Mouse (Mus musculus) spleen, postnatal 0 days (tissue): ENCODE measurements around the gene Exosc1. TPM values are rescaled to one million over a fixed set of nuclear protein-coding genes. Genes with fewer than 3 reads are reported as not detected.

Experiments
- polyA plus RNA-seq: library from polyadenylated mRNA; unstranded; fragments of >200 nt; fragmentation: Nextera tagmentation; extraction: Ambion mirVana; gene quantifications from 2 replicates; pipeline ENCODE4 v1.2.1, GENCODE M21; 2015

Gene Exosc1
- polyA plus RNA-seq: 65.5 and 67.9 TPM in 2 replicates

DNA sequence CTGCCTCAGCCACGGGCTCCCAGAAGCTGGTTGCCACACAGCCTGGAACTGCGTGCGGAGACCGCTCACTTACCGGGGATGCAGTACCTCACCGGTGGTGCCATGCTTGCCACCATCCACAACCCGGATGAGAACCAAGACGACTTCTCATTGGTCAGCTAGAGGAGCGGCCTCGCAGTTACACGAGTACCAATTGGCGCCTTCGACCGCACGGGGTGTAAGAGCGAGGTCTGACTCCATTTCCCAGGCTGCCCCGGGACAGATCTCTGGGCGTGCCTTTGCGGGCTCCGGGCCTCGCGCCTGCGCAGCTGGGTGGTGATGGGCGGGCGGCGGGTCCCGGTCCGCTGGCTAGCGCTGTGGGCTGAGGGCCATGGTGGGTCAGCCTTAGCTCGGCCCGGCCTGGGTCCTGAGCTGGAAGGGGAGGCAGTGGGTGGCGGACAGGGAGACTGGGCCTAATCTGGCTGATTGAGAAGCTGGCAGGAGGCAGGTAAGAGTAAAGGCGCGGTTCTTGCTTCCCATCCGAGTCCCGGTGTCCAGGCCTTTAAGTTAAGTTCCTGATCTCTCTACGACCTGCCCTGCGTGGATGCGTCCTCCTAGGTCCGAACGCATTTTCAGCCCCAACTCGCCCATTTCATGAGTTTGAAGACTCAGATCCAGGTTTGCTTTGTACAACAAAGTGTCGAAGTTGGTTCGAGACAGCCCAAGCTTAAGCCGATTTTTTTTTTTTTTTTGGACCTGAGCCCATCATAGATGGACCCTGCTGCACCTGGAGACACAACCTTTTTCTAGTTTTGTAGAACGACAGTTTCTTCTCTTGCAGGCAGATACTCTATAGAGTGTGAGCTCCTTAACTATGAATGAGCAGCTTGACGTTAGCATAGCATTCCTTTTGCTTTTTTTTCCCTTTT lies at the start of gene Exosc1, which contains the start of gene Zdhhc16:
Gene Exosc1 (minus strand): TSS at position 245 of the 908 bp plus-strand sequence.
Gene Zdhhc16 (plus strand): TSS at position 302 of the 908 bp plus-strand sequence.

DNA sequence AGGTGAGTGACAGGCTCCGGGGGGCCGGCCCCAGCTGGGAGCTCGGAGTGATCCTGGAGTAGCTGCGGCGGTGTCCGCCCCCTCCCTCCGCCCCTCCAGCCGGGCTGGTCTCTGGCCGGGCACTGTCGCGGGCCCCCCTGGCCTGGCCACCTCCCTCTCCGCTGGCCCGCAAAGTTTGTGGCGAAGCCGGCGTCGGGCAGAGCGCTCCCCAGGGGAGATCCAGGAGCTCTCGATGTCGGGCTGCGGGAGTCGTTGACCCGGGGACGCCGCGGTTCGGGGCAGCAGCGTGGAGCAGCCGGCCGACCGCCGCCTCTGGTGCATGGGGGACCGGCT lies 48.3 kb upstream of the Exosc1 start, which contains the start of gene Ubtd1:
Gene Ubtd1 (plus strand): TSS at position 169 of the 333 bp plus-strand sequence.

DNA sequence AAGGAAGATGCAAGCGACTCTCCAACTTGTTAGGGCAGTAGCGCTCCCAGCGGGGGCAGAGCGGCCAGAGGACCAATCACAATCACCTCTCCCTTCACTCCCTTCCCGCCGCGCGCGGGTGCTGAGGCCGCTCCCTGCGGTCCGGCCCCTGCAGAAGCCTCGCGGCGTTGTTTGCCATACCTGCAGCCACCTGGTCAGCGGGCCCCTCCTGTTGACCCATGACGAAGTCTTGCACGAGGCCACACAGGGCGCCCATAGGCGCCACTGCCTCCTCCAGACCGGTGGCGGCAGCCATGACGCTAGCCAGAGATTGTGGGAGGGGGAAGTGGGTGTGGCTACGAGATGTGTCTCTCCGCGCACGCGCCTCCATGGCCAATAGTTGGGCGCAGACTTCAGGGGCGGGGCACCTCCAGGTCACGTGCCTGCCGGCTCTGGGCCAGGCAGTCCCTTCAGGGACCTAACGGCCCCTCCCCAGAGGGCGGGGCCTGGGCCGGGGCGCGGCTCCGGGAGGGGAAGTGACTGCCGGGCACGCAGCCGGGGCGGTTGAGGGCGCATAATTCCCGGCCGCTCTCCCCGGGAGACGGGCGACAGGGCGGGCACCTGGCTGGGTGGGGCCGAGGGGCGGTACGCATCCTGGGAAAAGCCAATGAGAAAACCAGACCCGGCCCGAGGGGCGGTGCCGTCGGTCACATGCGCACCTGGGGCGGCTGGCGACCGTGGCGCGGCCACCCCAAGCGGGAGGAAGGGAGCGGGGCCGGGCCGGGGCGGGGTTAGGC lies 47.8 kb upstream of the Exosc1 start, which contains the start of gene Mms19:
Gene Mms19 (minus strand): TSS at position 339 of the 776 bp plus-strand sequence.

DNA sequence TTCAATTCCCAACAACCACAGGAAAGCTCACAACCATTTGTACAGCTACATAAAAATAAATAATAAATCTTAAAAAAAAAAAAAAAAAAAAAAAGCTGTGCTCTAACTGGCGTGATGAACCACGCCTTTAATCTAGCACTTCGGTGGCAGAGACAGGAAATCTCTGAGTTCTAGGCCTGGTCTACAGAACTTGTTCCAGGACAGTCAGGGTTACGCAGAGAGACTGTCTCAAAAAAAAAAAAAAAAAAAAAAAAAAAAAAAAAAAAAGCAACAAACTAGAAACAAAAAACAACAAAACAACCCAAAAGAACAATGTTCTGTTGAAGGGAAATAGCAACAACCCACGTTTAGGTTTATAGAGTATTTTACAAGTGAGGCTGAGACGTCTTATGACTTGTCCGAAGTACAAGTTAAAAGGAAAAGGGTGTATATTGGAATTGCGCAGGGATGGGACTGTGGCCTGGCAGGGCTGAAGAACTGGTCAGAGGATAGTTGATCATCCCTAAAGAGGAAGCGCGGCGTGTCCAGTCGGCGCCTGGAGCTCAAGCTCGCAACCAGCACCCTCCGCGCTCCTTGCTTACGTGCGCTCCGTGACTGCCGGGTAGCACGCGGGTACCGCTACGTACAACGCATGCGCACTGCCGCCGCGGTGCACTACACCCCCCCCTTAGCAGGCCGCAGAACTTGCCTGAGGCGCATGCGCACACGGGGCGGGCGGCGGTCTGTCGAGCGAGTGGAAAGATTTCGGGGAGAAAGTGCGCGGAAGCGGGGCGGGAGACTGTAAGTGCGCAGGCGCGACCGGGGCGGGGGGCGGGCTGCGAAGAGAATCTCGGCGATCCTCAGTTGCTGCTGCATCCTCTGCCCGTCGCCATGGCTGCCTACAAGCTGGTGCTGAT lies 21.8 kb downstream of the Exosc1 start, which contains the start of gene Pgam1:
Gene Pgam1 (plus strand): TSS at position 746 of the 896 bp plus-strand sequence.

DNA sequence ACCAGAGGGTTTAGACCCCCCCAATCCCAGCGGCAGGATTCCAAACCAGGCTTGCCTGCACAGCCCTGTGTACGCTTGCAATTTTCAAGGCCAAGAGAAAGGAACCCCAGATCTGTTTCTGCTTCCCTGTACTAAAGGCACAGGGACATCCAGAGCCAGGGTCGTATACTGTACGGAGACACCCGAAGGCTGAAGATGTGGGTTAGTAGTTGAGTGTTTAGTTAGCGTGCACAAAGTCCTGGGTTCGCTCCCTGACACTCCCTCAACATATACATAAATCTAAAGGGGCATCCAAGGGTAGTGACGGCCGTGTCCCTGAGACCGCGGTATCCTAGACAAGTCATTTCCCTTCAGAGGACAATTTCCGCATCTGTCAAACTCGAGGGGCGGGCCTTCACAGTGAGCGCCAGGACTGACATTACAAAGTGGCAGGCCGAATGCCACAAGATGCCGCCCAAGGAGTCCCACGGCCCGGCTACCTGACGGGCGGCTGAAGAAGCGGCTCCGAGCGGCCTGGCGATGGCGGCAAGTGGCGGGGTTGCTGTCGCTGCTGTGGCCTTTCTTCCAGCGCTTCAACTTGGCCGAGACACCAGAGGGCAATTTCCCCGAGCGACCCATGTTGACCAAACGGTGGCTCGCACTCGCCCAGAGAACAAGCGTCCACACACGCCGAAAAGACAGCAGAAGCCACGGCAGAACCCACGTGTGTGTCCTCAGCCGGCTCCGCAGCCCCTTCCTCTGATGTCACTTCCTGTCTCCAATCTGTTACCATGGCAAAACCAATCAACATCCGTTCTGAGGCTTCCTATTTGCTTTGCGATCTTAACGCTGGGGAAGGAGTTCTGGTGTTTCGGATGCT lies 37.5 kb downstream of the Exosc1 start, which contains the start of gene Rrp12:
Gene Rrp12 (minus strand): TSS at position 714 of the 859 bp plus-strand sequence.

Other genes starting within 250 kb of the Exosc1 start
- gene Slit1, start 189.8 kb downstream of the Exosc1 start, polyA plus RNA-seq: 0.13 and 0.28 TPM in 2 replicates
- gene Arhgap19, start 131.4 kb downstream of the Exosc1 start, polyA plus RNA-seq: 29.4 and 29.5 TPM in 2 replicates
- 24.6 and 25.8 TPM in 2 replicates for gene Frat1, start 103.5 kb downstream of the Exosc1 start, polyA plus RNA-seq
- gene Frat2, start 85.3 kb downstream of the Exosc1 start, polyA plus RNA-seq: 11.7 and 12.3 TPM in 2 replicates
- 8.0 TPM in 2 replicates for gene Rrp12, start 37.2 kb downstream of the Exosc1 start, polyA plus RNA-seq
- 136 and 152 TPM in 2 replicates for gene Pgam1, start 21.5 kb downstream of the Exosc1 start, polyA plus RNA-seq
- 43.8 and 46.1 TPM in 2 replicates for gene Zdhhc16, start 57 bp upstream of the Exosc1 start, polyA plus RNA-seq
- gene Mms19, start 47.7 kb upstream of the Exosc1 start, polyA plus RNA-seq: 12.9 and 18.3 TPM in 2 replicates
- 6.5 and 9.7 TPM in 2 replicates for gene Ubtd1, start 48.3 kb upstream of the Exosc1 start, polyA plus RNA-seq
- gene Ankrd2, start 102.6 kb upstream of the Exosc1 start, polyA plus RNA-seq: 5.4 and 6.2 TPM in 2 replicates
- gene Hoga1, start 112.2 kb upstream of the Exosc1 start, polyA plus RNA-seq: 0.81 and 1.1 TPM in 2 replicates
- not detected in 2 replicates for gene 4933411K16Rik, start 118.8 kb upstream of the Exosc1 start, polyA plus RNA-seq
- 2.3 and 3.6 TPM in 2 replicates for gene Morn4, start 152.9 kb upstream of the Exosc1 start, polyA plus RNA-seq
- 9.6 and 12.5 TPM in 2 replicates for gene Pi4k2a, start 157.0 kb upstream of the Exosc1 start, polyA plus RNA-seq
- 5.9 and 10.2 TPM in 2 replicates for gene Avpi1, start 195.6 kb upstream of the Exosc1 start, polyA plus RNA-seq
- 4.2 and 6.5 TPM in 2 replicates for gene Marveld1, start 214.0 kb upstream of the Exosc1 start, polyA plus RNA-seq
- 15.9 and 17.4 TPM in 2 replicates for gene Zfyve27, start 230.5 kb upstream of the Exosc1 start, polyA plus RNA-seq